Mouse (Mus musculus) thymus, postnatal 36 days (tissue): ENCODE data around the gene Gstk1.

ENCODE experiments used
- DNase-seq, 2 experiments: peaks; one replicate each; pipeline ENCODE4 v3.0.0; 2022; ENCODE audit warnings: mixed read lengths in 2 of 2

Gstk1 gene

DNA sequence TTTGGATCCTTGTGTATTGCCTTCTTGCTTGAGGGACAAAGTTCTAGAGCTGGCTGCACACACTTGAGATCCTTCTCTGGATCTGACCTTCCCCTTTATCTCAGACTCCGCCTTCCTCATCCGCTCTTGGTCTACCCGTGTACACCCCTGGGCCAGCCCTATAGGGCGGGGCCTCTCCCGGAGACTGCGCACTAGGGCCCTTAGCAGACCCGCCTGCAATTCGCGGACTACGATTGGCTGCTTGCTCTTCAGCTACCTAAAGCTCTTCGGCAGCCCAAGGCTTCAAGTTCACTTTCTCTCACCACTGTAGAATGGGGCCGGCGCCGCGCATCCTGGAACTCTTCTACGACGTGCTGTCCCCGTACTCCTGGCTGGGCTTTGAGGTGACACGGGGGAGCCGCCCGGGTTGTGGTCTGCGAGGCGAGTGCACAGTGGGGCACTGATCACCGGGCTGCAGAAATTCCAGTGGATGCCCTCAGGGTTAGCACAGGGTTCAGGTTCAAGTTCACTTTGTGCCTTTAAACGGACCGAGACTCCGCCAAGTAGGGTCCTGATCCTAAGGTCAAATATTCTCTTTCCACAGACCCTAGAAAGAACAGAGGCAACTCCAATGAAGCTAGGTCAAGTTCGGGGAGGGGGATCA is at the start of gene Gstk1:
Gstk1 (plus strand) TSS at position 225 of the 643 bp plus-strand sequence.
- DNase-seq = peak; percentile 84 to 89

DNA sequence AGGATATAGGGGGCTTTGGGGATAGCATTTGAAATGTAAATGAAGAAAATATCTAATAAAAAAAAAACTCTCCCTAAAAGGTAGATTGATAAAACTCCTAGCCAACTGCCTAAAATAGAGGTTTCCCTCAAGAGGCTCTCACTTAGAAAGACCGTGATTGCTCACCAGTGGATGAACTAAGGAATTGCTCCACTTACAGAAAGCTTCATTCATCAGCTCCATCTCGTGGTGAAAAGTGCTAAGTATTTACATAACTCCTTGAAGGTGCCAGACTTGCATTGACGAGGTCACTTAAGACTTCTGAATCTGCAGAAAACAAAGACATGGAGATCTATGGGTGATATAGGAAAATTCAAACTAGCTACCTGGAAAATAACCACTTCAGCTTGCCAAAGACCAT is 48.0 kb upstream of the Gstk1 start:
- no peak for DNase-seq

DNA sequence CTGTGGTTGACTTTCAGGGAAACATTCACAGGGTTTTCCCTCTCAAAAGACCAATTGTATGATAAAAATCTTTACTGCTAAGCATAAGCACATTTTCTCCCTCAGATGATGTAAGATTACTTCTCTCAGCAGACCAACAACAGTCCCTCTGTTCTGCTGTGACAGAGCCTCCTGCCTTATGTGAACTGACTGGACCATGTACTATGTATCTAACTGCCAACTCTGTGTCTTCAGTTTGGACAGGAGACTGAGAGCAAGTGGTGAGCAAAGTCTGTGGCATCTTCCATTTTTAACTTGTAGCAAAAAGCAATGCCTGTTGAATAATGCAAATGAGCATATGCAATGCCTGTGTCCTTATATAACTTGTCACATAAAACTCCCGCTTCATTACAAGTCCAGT is 46.2 kb upstream of the Gstk1 start:
- DNase-seq = no peak

DNA sequence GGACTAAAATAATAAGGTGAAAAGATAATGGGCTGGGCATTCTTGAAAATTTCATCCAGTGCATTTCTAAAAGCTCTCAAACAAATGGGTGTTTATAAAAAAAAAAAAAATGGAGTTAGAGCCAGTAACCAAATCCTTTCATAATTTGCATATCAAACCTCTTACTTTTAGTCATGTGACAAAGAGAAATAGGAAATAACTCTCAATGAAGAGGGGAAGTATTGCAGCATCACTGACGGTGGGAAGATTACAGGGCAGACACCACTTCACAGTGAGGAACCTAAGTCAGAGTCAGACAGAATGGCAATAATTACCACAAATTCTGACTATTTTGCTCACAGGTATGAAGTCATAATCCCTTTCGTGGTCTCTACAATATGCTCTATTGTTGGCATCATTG is 30.7 kb upstream of the Gstk1 start, which contains the start of gene Tas2r144:
Tas2r144 (plus strand) TSS at position 301 of the 400 bp plus-strand sequence.
- no peak for DNase-seq

GRCm38 (mm10) chr6:42222286-42222685 is 23.4 kb upstream of the Gstk1 start:
- no peak for DNase-seq

DNA sequence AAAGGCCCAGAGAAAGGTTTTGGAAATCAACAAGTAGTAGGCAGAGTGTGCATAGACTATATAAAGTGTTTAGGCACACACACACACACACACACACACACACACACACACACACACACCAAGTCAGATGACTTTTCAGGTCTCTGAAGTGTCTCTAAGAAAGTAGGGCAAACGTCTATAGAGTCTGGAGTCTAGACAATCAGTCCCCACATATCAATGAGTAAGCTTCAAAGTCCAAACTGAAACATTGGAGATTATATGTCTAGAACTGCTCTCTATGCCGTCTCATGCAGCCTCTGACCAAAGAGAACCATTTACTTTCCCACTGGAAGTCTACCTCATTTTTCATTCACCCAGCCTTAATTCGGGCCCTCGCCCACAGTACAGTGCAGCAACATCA is 20.7 kb upstream of the Gstk1 start:
- DNase-seq = no peak

- peak; percentile 43 to 54 for DNase-seq
Observed at GRCm38 (mm10) chr6:42227240-42228101, 18.3 kb upstream of the Gstk1 start.

- no peak for DNase-seq
Observed at GRCm38 (mm10) chr6:42229610-42230009, 16.1 kb upstream of the Gstk1 start.

- DNase-seq = no peak
Observed at GRCm38 (mm10) chr6:42231191-42231590, 14.5 kb upstream of the Gstk1 start.

DNA sequence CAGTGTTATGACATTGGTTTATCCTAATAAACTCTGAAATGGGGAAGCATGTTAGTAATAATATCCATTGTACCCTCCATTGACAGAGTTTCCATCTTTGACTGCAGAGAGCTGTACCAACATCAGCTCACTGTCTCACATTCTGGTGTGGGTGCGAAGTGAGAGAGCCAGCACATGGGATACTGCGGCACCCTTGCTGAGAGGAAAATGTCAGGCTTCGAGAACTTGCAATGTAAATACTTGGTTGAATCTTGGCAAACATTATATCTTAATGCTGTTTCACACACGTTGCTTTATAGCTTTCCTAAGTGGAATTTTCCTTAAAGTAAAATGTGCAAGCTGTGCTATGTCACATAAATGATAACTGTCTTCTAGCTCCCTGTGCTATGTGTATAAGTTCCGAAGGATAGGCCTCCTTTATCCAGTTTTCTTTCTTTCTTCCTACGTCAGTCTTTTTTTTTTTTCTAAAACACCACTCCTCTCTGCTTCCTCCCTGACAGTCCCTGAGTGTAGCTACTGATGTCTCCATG is 8.4 kb upstream of the Gstk1 start:
- no peak for DNase-seq

DNA sequence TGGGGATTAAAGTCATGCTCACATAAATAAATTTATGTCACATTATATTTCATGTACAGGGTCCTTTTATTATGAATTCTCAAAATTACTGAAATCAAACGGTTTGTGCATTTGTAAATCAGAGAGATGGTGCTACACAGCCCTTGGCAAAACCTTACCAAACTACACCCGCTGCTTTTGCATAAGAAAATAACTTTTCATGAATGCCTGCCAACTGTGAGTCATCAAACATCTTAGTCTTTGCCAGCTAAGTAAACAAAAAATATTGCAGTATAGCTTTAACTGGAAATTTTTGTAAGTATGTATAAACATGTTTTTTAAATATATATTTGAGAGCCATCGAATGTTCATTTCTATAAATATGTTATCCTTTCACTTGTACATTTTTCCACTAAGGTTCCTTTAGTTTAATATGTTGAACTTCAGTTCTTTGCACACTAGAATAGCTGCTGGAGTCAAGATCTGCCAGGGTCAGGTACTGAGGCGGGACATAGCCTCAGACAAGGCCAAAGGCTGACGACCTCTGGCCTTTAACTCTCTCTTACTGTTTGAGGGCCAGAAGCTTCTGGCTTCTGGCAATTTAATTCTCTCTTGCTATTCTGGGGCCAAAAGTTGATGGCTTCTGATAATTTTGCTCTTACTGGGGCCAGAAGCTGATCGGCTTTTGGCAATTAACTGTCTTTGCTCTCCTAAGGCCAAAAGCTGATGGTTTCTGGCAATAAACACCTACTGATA is 4.3 kb upstream of the Gstk1 start:
- no peak for DNase-seq

- peak in 1 of 2 experiments; percentile 40 for DNase-seq
Observed at GRCm38 (mm10) chr6:42247173-42247572, 1.4 kb downstream of the Gstk1 start.

GRCm38 (mm10) chr6:42247981-42248380 is 2.2 kb downstream of the Gstk1 start:
- DNase-seq = no peak

DNA sequence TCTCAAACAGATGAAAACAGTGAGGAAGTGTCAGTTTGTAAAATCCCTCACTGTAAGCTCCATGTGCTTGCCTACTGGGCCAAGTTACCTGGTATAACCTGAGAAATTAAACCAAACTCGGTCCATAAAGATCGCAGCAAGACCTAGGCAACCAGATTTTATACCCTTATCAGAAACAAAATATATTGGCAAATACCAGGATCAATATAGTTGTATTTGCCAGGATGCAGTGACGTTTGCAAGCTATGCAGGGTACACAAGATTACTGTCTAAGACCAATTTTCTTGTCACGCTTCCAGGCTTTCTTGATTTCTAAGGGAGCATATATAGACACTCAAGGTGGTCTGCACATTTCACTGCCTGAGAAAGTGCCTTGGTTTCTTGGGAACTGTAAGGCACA is 6.1 kb downstream of the Gstk1 start:
- no peak for DNase-seq

GRCm38 (mm10) chr6:42253103-42253502 is 7.4 kb downstream of the Gstk1 start:
- DNase-seq = no peak

DNA sequence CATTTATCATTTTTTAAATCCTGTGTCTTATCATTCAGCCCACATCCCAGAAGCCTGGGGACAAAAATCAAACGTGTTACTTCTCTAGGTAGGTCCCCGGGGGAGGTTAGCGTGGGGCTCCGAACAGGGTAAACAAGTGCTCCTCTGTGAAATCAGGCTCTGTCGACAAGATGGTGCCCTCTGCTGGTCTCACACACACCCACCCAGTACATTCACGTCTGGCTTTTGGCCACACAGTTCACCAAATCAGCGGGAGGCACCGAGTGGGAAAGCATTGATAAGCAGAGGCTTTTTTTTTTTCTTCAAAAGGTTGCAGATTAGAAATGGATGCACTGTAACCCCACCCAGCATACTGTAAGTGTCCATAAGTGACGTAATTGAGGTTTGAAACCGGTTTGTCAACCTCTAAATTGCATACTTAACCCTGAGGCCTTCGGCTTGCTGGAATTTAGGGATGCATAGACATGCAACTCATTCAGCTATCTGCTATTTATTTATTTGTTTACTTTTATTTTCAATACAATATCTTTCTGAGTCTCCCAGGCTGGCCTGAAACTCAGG is 11.6 kb downstream of the Gstk1 start:
- DNase-seq = peak; percentile 73 to 75

DNA sequence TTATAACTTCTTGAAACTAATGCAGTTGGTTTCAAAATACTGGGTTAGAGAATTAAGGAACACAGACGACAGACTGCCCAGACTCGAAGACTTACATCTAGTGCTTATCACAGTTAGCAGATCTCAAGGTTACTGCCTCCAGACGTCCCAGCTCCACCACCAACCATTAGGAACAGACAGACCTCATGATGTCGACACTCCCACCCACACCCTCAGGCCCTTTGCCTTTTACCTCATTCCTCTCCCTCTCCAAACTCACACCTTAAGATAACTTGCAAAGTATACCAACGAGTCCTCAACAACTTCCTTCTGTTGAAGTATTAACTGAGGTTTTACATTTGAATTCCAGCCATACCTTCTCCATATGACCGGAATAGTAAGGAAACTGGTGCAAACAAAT is 14.7 kb downstream of the Gstk1 start:
- DNase-seq = no peak

DNA sequence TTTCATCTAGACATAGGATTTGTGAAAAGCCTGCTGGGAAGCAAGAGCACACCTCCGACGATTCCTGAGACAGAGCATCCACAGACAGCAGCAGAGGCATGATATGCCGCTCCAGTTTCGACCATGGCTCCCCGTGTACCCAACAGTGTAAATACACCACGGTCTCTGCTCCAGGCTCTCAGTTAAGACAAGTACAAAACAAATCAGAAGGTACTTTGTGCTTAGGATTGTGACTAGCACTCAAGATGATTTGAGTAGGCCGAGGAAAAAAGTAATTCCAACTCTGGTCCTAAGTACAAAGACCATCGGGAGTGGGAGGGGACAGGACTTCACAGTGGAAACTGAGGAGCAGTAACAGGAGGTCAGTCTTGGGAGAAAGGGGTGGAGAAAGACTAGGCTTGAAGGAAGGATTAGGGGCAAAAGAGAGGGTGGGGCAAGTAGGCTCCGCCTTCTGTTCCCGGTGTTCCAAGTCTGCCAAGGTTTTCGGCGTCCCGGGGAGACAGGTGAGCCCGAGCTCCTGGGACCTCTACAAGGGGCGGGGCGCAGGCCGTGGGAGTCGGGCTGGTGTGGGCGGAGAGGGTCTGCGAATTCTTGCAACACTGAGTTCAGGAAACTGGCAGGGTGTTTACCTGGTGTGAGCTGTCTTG is 15.9 kb downstream of the Gstk1 start, which contains the start of gene Tmem139:
Tmem139 (plus strand) TSS at position 447 of the 647 bp plus-strand sequence.
- no peak for DNase-seq

GRCm38 (mm10) chr6:42264626-42265312 is 19.0 kb downstream of the Gstk1 start, which contains the start of gene Casp2:
TSS of gene Casp2 (plus strand) at chr6:42264985.
- DNase-seq = peak; percentile 98

- DNase-seq = peak in 1 of 2 experiments; percentile 12
Observed at GRCm38 (mm10) chr6:42265391-42266330, 19.9 kb downstream of the Gstk1 start.
